ENCODE assay signal across 8 mouse cellular contexts in the genomic region with DNA sequence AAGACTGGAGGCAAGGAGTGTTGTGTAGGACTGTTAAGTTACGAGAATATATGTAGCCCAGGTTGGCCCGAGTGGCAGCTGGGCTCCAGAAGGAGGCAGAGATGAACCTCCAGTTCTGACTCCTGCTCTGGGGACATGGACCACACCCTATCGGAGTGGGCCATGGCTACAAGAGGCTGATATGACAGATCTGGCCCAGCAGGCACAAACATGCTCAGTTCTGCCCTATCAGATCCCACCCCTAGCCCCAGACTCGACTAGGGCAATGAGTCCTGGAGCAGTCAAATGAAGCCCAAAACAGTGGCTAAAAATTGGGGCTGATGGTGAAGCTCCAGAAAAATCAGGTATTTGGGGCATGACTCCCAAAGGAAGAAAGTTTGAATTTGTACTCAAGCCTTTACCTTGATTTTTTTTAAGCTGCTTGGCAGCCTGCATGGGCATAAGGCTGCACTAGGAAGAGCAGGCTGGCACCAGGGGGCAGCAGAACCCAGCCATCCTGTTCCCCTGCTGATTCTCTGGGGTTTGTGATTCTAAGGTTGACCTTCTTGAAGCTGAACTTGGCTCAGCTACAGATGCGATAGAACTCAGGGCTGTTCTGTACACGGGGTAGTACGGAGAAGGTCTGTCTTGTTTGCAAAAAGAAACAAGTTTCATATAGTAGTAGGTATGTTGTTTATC. TPM values are rescaled to one million over a fixed set of nuclear protein-coding genes. Genes with fewer than 3 reads are reported as not detected.
A peak's percentile ranks its signal among the peaks of the same experiment; 100 is the strongest.
DNase-seq lines count a peak whose midpoint lies in the region.

No protein-coding gene starts in this region.

- peak; percentile 51 to 71 for DNase-seq in heart, adult 18-20 months
- no peak for DNase-seq in heart, postnatal 25 days (ENCODE audit: low spot score)
- peak; percentile 57 for DNase-seq in A20 (ENCODE audit: low read depth, low spot score)
- DNase-seq in adrenal gland, postnatal 25 days = peak; percentile 72
- peak; percentile 78 for DNase-seq in gastrocnemius, adult 18-20 months (ENCODE audit: low spot score)
- peak; percentile 46 to 75 for DNase-seq in layer of hippocampus, adult 18-20 months (ENCODE audit: low spot score in 2 of 2)
- DNase-seq in lung, postnatal 4 days = peak; percentile 61 to 64
- peak; percentile 65 for DNase-seq in thymus, postnatal 14 days

- intact Hi-C loops in heart, postnatal 25 days (cut with DNase I) = loop anchor here (1.0 to 5.0 kb wide), 3 partner anchors 47 to 225 kb away; no protein-coding TSS in a partner anchor

RNA-seq across cellular contexts. Expression of gene Acsl6, which starts 3.7 kb away (rescaled TPM):
- total RNA-seq in heart, adult 18-20 months (2021) = 10 to 100 TPM; 11.1 to 14.8 TPM
- 1 to 10 TPM; 3.2 to 3.4 TPM for total RNA-seq in heart, postnatal 25 days (2021)
- 3.0 and 3.9 TPM in 2 replicates for total RNA-seq in adrenal gland, postnatal 25 days (2021)
- 10 to 100 TPM; 23.3 to 30.9 TPM for total RNA-seq in gastrocnemius, adult 18-20 months (2021)
- total RNA-seq in layer of hippocampus, adult 18-20 months (2021) = 100 to 1,000 TPM; 171 to 189 TPM

RNA-seq across cellular contexts. Expression of gene Il3, which starts 40.2 kb away (rescaled TPM):
- total RNA-seq in heart, adult 18-20 months (2021) = not detected
- not detected for total RNA-seq in heart, postnatal 25 days (2021)
- total RNA-seq in adrenal gland, postnatal 25 days (2021) = not detected in 2 replicates
- not detected for total RNA-seq in gastrocnemius, adult 18-20 months (2021)
- total RNA-seq in layer of hippocampus, adult 18-20 months (2021) = not detected

RNA-seq across cellular contexts. Expression of gene Csf2, which starts 57.8 kb away (rescaled TPM):
- not detected for total RNA-seq in heart, adult 18-20 months (2021)
- not detected for total RNA-seq in heart, postnatal 25 days (2021)
- total RNA-seq in adrenal gland, postnatal 25 days (2021) = not detected in 2 replicates
- total RNA-seq in gastrocnemius, adult 18-20 months (2021) = not detected
- total RNA-seq in layer of hippocampus, adult 18-20 months (2021) = not detected

Comparison
In these comparisons a context has a peak if more than half of its experiments do, and no peak if none do; other contexts are left out.
1. RNA of gene Acsl6, which starts 3.7 kb away (total RNA-seq): 171 to 189 TPM in layer of hippocampus, adult 18-20 months; 23.3 to 30.9 TPM in gastrocnemius, adult 18-20 months, 11.1 to 14.8 TPM in heart, adult 18-20 months, 3.0 to 3.9 TPM in adrenal gland, postnatal 25 days and 3.2 to 3.4 TPM in heart, postnatal 25 days; every median in the first group is over 4 times any median in the second.